Mouse (Mus musculus): ENCODE data around the gene Atp6v1b1. TPM values are rescaled to one million over a fixed set of nuclear protein-coding genes. Genes with fewer than 3 reads are reported as not detected.

Gene Atp6v1b1
- total RNA-seq (2015) (not detected in 2 replicates), total RNA-seq (2017) (not detected in 2 replicates)

- ATAC-seq (replicated peaks; ENCODE audit: poor library complexity) = no peak
Measured at GRCm38 (mm10) chr6:83742761-83743160, at the start of gene Atp6v1b1. Atp6v1b1 (plus strand) TSS chr6:83742990.

- ATAC-seq (replicated peaks; ENCODE audit: poor library complexity) = peak; percentile 59
Measured at GRCm38 (mm10) chr6:83693835-83694234, 49.0 kb upstream of the Atp6v1b1 start.

GRCm38 (mm10) chr6:83695731-83696130 is 47.1 kb upstream of the Atp6v1b1 start:
- ATAC-seq (replicated peaks; ENCODE audit: poor library complexity) = no peak

GRCm38 (mm10) chr6:83696684-83697083 is 46.1 kb upstream of the Atp6v1b1 start:
- peak; percentile 60; the same call in 1 of the 2 replicates for ATAC-seq (replicated peaks; ENCODE audit: poor library complexity)

- no peak for ATAC-seq (replicated peaks; ENCODE audit: poor library complexity)
Measured at GRCm38 (mm10) chr6:83697932-83698331, 44.9 kb upstream of the Atp6v1b1 start.

- ATAC-seq (replicated peaks; ENCODE audit: poor library complexity) = no peak
Measured at GRCm38 (mm10) chr6:83699971-83700370, 42.8 kb upstream of the Atp6v1b1 start.

- ATAC-seq (replicated peaks; ENCODE audit: poor library complexity) = no peak
Measured at GRCm38 (mm10) chr6:83701001-83701400, 41.8 kb upstream of the Atp6v1b1 start.

- no peak for ATAC-seq (replicated peaks; ENCODE audit: poor library complexity)
Measured at GRCm38 (mm10) chr6:83702146-83702999, 40.4 kb upstream of the Atp6v1b1 start.

- no peak for ATAC-seq (replicated peaks; ENCODE audit: poor library complexity)
Measured at GRCm38 (mm10) chr6:83703000-83703721, 39.6 kb upstream of the Atp6v1b1 start.

GRCm38 (mm10) chr6:83703722-83704078 is 39.1 kb upstream of the Atp6v1b1 start:
- ATAC-seq (replicated peaks; ENCODE audit: poor library complexity) = no peak

- ATAC-seq (replicated peaks; ENCODE audit: poor library complexity) = no peak
Measured at GRCm38 (mm10) chr6:83704294-83704693, 38.5 kb upstream of the Atp6v1b1 start.

GRCm38 (mm10) chr6:83704701-83705100 is 38.1 kb upstream of the Atp6v1b1 start:
- ATAC-seq (replicated peaks; ENCODE audit: poor library complexity) = no peak

- ATAC-seq (replicated peaks; ENCODE audit: poor library complexity) = peak; percentile 62
Measured at GRCm38 (mm10) chr6:83707738-83708510, 34.9 kb upstream of the Atp6v1b1 start.

- ATAC-seq (replicated peaks; ENCODE audit: poor library complexity) = 0 out of 2 replicates have a peak, but pooled peaks have one; percentile 4
Measured at GRCm38 (mm10) chr6:83710361-83711066, 32.3 kb upstream of the Atp6v1b1 start.

- peak; percentile 63 for ATAC-seq (replicated peaks; ENCODE audit: poor library complexity)
Measured at GRCm38 (mm10) chr6:83711067-83711675, 31.6 kb upstream of the Atp6v1b1 start, which contains the start of gene Vax2. Vax2 (plus strand) TSS chr6:83711264.

GRCm38 (mm10) chr6:83711725-83712475 is 30.9 kb upstream of the Atp6v1b1 start:
- no peak for ATAC-seq (replicated peaks; ENCODE audit: poor library complexity)

GRCm38 (mm10) chr6:83713271-83714136 is 29.3 kb upstream of the Atp6v1b1 start:
- no peak for ATAC-seq (replicated peaks; ENCODE audit: poor library complexity)
